Mouse (Mus musculus): ENCODE results near the gene Sltm. TPM values are rescaled to one million over a fixed set of nuclear protein-coding genes. Genes with fewer than 3 reads are reported as not detected.
A peak's percentile ranks its signal among the peaks of the same experiment; 100 is the strongest.
"Not testable (repeated sequence)": the region's sequence is repeated elsewhere in the genome, so short reads cannot be mapped to it uniquely, and the experiment has no call there.

Sltm gene
- polyA plus RNA-seq, 1 experiment from 2014 or later = 65.5 TPM

- H3K4me2 ChIP-seq = peak overlapping the region; percentile 61
- peaks cover 9% of the 10 kb centered on the region for H3K4me1 ChIP-seq (ENCODE audit: control insufficient read depth, insufficient read depth, low read length)
- H3K4me3 ChIP-seq (ENCODE audit: low read depth, low read length) = peak overlapping the region; percentile 94
- 72% methylated on average over 5 of the region's 5 CpGs for WGBS
- no peak for ATAC-seq (ENCODE audit: low FRiP score)
- H3K9ac ChIP-seq (ENCODE audit: low read length) = peak overlapping the region; percentile 97
- H3K9me3 ChIP-seq (ENCODE audit: control insufficient read depth, low read length) = no peaks in the 10 kb centered on the region
- H3K27ac ChIP-seq (ENCODE audit: low read depth, low read length) = no peak overlapping the region
- peak; percentile 83 for DNase-seq (ENCODE audit: low spot score, missing footprints)
- no peaks in the 10 kb centered on the region for H3K36me3 ChIP-seq (ENCODE audit: control insufficient read depth, insufficient read depth, low read length)
- no peaks in the 10 kb centered on the region for H3K27me3 ChIP-seq (ENCODE audit: control insufficient read depth, insufficient read depth, low read length)
Measured at GRCm38 (mm10) chr9:70543985-70544384, 1.4 kb downstream of the Sltm start.

- Histone ChIP-seq H3K4me1 (ENCODE audit: control insufficient read depth, insufficient read depth, low read length) (peaks cover 9% of the 10 kb centered on the region), H3K27ac (ENCODE audit: low read depth, low read length) (no peak overlapping the region), H3K9ac (ENCODE audit: low read length) (no peak overlapping the region), H3K36me3 (ENCODE audit: control insufficient read depth, insufficient read depth, low read length) (no peaks in the 10 kb centered on the region), H3K4me2 (no peak overlapping the region), H3K4me3 (ENCODE audit: low read depth, low read length) (no peak overlapping the region), H3K27me3 (ENCODE audit: control insufficient read depth, insufficient read depth, low read length) (no peaks in the 10 kb centered on the region), H3K9me3 (ENCODE audit: control insufficient read depth, low read length) (no peaks in the 10 kb centered on the region)
- WGBS = 69% methylated on average over 1 of the region's 1 CpGs
- DNase-seq (ENCODE audit: low spot score, missing footprints) = peak; percentile 73
- ATAC-seq (ENCODE audit: low FRiP score) = no peak
Measured at GRCm38 (mm10) chr9:70544831-70545230, 2.3 kb downstream of the Sltm start.

GRCm38 (mm10) chr9:70546576-70546975 lies 4.0 kb downstream of the Sltm start:
- not testable (repeated sequence) for H3K4me1 ChIP-seq (ENCODE audit: control insufficient read depth, insufficient read depth, low read length); ATAC-seq (ENCODE audit: low FRiP score); H3K4me2 ChIP-seq; DNase-seq (ENCODE audit: low spot score, missing footprints); H3K27me3 ChIP-seq (ENCODE audit: control insufficient read depth, insufficient read depth, low read length); H3K4me3 ChIP-seq (ENCODE audit: low read depth, low read length); H3K9ac ChIP-seq (ENCODE audit: low read length); H3K9me3 ChIP-seq (ENCODE audit: control insufficient read depth, low read length); H3K27ac ChIP-seq (ENCODE audit: low read depth, low read length); H3K36me3 ChIP-seq (ENCODE audit: control insufficient read depth, insufficient read depth, low read length)
- WGBS = 72% methylated on average over 3 of the region's 3 CpGs

- 89% methylated on average over 4 of the region's 4 CpGs for WGBS
Measured at GRCm38 (mm10) chr9:70548304-70548703, 5.8 kb downstream of the Sltm start.

GRCm38 (mm10) chr9:70551524-70551923 lies 9.0 kb downstream of the Sltm start:
- DNase-seq (ENCODE audit: low spot score, missing footprints) = no peak
- no peak for ATAC-seq (ENCODE audit: low FRiP score)
- Histone ChIP-seq H3K4me3 (ENCODE audit: low read depth, low read length) (no peak overlapping the region), H3K9me3 (ENCODE audit: control insufficient read depth, low read length) (peaks cover 3% of the 10 kb centered on the region; the same call in 1 of the 2 replicates), H3K4me2 (no peak overlapping the region), H3K9ac (ENCODE audit: low read length) (no peak overlapping the region), H3K4me1 (ENCODE audit: control insufficient read depth, insufficient read depth, low read length) (peaks cover 3% of the 10 kb centered on the region; the same call in 1 of the 2 replicates), H3K36me3 (ENCODE audit: control insufficient read depth, insufficient read depth, low read length) (peaks cover 8% of the 10 kb centered on the region; the same call in 1 of the 2 replicates), H3K27me3 (ENCODE audit: control insufficient read depth, insufficient read depth, low read length) (no peaks in the 10 kb centered on the region), H3K27ac (ENCODE audit: low read depth, low read length) (no peak overlapping the region)
- WGBS = 98% methylated on average over 1 of the region's 1 CpGs

More at GRCm38 (mm10) chr9:70548304-70548703, 5.8 kb downstream of the Sltm start:
- Histone ChIP-seq H3K36me3 (ENCODE audit: control insufficient read depth, insufficient read depth, low read length) (peaks cover 8% of the 10 kb centered on the region; the same call in 1 of the 2 replicates), H3K4me1 (ENCODE audit: control insufficient read depth, insufficient read depth, low read length) (peaks cover 9% of the 10 kb centered on the region), H3K4me3 (ENCODE audit: low read depth, low read length) (no peak overlapping the region), H3K4me2 (no peak overlapping the region), H3K27me3 (ENCODE audit: control insufficient read depth, insufficient read depth, low read length) (no peaks in the 10 kb centered on the region), H3K9ac (ENCODE audit: low read length) (no peak overlapping the region), H3K27ac (ENCODE audit: low read depth, low read length) (no peak overlapping the region), H3K9me3 (ENCODE audit: control insufficient read depth, low read length) (peaks cover 3% of the 10 kb centered on the region; the same call in 1 of the 2 replicates)
- DNase-seq (ENCODE audit: low spot score, missing footprints) (peak; percentile 17), ATAC-seq (ENCODE audit: low FRiP score) (no peak)

- H3K9me3 ChIP-seq (ENCODE audit: control insufficient read depth, low read length); H3K4me1 ChIP-seq (ENCODE audit: control insufficient read depth, insufficient read depth, low read length); H3K9ac ChIP-seq (ENCODE audit: low read length); ATAC-seq (ENCODE audit: low FRiP score); H3K4me2 ChIP-seq; H3K27ac ChIP-seq (ENCODE audit: low read depth, low read length); H3K4me3 ChIP-seq (ENCODE audit: low read depth, low read length); DNase-seq (ENCODE audit: low spot score, missing footprints); H3K36me3 ChIP-seq (ENCODE audit: control insufficient read depth, insufficient read depth, low read length); H3K27me3 ChIP-seq (ENCODE audit: control insufficient read depth, insufficient read depth, low read length): not testable (repeated sequence)
- 92% methylated on average over 2 of the region's 2 CpGs for WGBS
Measured at GRCm38 (mm10) chr9:70552233-70552632, 9.7 kb downstream of the Sltm start.

GRCm38 (mm10) chr9:70555431-70555830 lies 12.9 kb downstream of the Sltm start:
- Histone ChIP-seq H3K36me3 (ENCODE audit: control insufficient read depth, insufficient read depth, low read length) (peaks cover 8% of the 10 kb centered on the region; the same call in 1 of the 2 replicates), H3K9ac (ENCODE audit: low read length) (no peak overlapping the region), H3K4me3 (ENCODE audit: low read depth, low read length) (no peak overlapping the region), H3K27me3 (ENCODE audit: control insufficient read depth, insufficient read depth, low read length) (no peaks in the 10 kb centered on the region), H3K27ac (ENCODE audit: low read depth, low read length) (no peak overlapping the region), H3K9me3 (ENCODE audit: control insufficient read depth, low read length) (peaks cover 3% of the 10 kb centered on the region; the same call in 1 of the 2 replicates), H3K4me2 (no peak overlapping the region), H3K4me1 (ENCODE audit: control insufficient read depth, insufficient read depth, low read length) (no peaks in the 10 kb centered on the region)
- ATAC-seq (ENCODE audit: low FRiP score) (no peak), DNase-seq (ENCODE audit: low spot score, missing footprints) (peak; percentile 31)

GRCm38 (mm10) chr9:70556796-70557195 lies 14.2 kb downstream of the Sltm start:
- DNase-seq (ENCODE audit: low spot score, missing footprints) (peak; percentile 64), ATAC-seq (ENCODE audit: low FRiP score) (no peak)
- Histone ChIP-seq H3K4me1 (ENCODE audit: control insufficient read depth, insufficient read depth, low read length) (no peaks in the 10 kb centered on the region), H3K36me3 (ENCODE audit: control insufficient read depth, insufficient read depth, low read length) (peaks cover 6% of the 10 kb centered on the region; the same call in 1 of the 2 replicates), H3K9ac (ENCODE audit: low read length) (no peak overlapping the region), H3K9me3 (ENCODE audit: control insufficient read depth, low read length) (peaks cover 3% of the 10 kb centered on the region; the same call in 1 of the 2 replicates), H3K27me3 (ENCODE audit: control insufficient read depth, insufficient read depth, low read length) (no peaks in the 10 kb centered on the region), H3K4me3 (ENCODE audit: low read depth, low read length) (no peak overlapping the region), H3K27ac (ENCODE audit: low read depth, low read length) (no peak overlapping the region), H3K4me2 (no peak overlapping the region)
- WGBS = 90% methylated on average over 5 of the region's 5 CpGs

- Histone ChIP-seq H3K4me1 (ENCODE audit: control insufficient read depth, insufficient read depth, low read length) (no peaks in the 10 kb centered on the region), H3K9me3 (ENCODE audit: control insufficient read depth, low read length) (no peaks in the 10 kb centered on the region), H3K36me3 (ENCODE audit: control insufficient read depth, insufficient read depth, low read length) (no peaks in the 10 kb centered on the region), H3K27ac (ENCODE audit: low read depth, low read length) (no peak overlapping the region), H3K4me2 (no peak overlapping the region), H3K9ac (ENCODE audit: low read length) (no peak overlapping the region), H3K27me3 (ENCODE audit: control insufficient read depth, insufficient read depth, low read length) (no peaks in the 10 kb centered on the region), H3K4me3 (ENCODE audit: low read depth, low read length) (no peak overlapping the region)
- no peak for DNase-seq (ENCODE audit: low spot score, missing footprints)
- no peak for ATAC-seq (ENCODE audit: low FRiP score)
- WGBS = 94% methylated on average over 3 of the region's 3 CpGs
Measured at GRCm38 (mm10) chr9:70562825-70563224, 20.3 kb downstream of the Sltm start.
